Comparison of ENCODE assay signal across 20 mouse cellular contexts in the genomic region with DNA sequence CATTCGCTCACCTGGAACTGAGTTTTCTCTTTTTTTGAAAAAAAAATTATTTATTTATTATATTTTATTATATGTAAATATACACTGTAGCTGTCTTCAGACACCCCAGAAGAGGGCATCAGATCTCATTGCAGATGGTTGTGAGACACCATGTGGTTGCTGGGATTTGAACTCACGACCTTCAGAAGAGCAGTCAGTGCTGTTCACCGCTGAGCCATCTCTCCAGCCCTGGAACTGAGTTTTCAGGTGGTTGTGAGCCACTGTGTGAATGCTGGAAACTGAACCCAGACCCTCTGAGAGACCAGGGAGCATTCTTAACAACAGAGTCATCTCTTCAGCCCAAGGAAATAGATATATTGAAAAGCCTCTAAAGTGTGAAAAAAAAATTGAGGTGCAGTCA. TPM values are rescaled to one million over a fixed set of nuclear protein-coding genes. Genes with fewer than 3 reads are reported as not detected.
"Had no signal": no experiment of that assay in that cellular context is flagged by ENCODE, and none has a peak within 500 bp of the region (broad histone marks: within the 10 kb centered on the region; RNA-seq: fewer than 3 reads in every experiment).

No protein-coding gene starts in this region.

- H3K9me3 ChIP-seq: midbrain, embryonic 12.5 days; stomach, embryonic 15.5 days had no signal

- H3K4me2 ChIP-seq: midbrain, embryonic 12.5 days had no signal

- H3K9ac ChIP-seq: limb, embryonic 12.5 days; liver, embryonic 13.5 days; liver, postnatal 0 days; lung, embryonic 15.5 days; midbrain, embryonic 12.5 days; stomach, embryonic 15.5 days had no signal

- ATAC-seq: liver, postnatal 0 days; midbrain, embryonic 16.5 days had no signal

- H3K36me3 ChIP-seq: limb, embryonic 12.5 days; liver, embryonic 13.5 days; lung, embryonic 15.5 days; midbrain, embryonic 12.5 days; stomach, embryonic 15.5 days had no signal

- H3K4me3 ChIP-seq: layer of hippocampus, adult 2 months; limb, embryonic 12.5 days; liver, embryonic 13.5 days; midbrain, embryonic 12.5 days; stomach, embryonic 15.5 days had no signal

- H3K4me1 ChIP-seq: midbrain, embryonic 12.5 days had no signal

- H3K27ac ChIP-seq: layer of hippocampus, adult 2 months; limb, embryonic 12.5 days; macrophage; midbrain, embryonic 12.5 days had no signal

- DNase-seq: kidney, postnatal 10 days; kidney, postnatal 4 days; liver; liver, embryonic 13.5 days; liver, postnatal 0 days; lung, postnatal 14 days; right cerebral cortex, postnatal 14 days; thymus, postnatal 36 days had no signal

- H3K27me3 ChIP-seq: limb, embryonic 12.5 days; liver, embryonic 13.5 days; lung, embryonic 15.5 days; megakaryocyte, embryonic 14.5 days; midbrain, embryonic 12.5 days; stomach, embryonic 15.5 days had no signal

RNA-seq across cellular contexts. Expression of a gene that starts 8.5 kb away (rescaled TPM):
- total RNA-seq: layer of hippocampus, adult 2 months; layer of hippocampus, postnatal 10 days; left cerebral cortex, postnatal 36 days had no signal
- polyA plus RNA-seq: macrophage; midbrain, embryonic 16.5 days; neural tube, embryonic 14.5 days; testis, adult 2 months had no signal
